Mouse (Mus musculus) fibroblast of lung, adult 2 months (primary cell): Measurements from ENCODE around the gene Mif.
"Not testable (repeated sequence)": the region's sequence is repeated elsewhere in the genome, so short reads cannot be mapped to it uniquely, and the experiment has no call there.

Experiments
- DNase-seq: peaks from one replicate; pipeline ENCODE4 v3.0.0-alpha.2; 2011; ENCODE audit warnings: low read depth

The Mif gene

DNA sequence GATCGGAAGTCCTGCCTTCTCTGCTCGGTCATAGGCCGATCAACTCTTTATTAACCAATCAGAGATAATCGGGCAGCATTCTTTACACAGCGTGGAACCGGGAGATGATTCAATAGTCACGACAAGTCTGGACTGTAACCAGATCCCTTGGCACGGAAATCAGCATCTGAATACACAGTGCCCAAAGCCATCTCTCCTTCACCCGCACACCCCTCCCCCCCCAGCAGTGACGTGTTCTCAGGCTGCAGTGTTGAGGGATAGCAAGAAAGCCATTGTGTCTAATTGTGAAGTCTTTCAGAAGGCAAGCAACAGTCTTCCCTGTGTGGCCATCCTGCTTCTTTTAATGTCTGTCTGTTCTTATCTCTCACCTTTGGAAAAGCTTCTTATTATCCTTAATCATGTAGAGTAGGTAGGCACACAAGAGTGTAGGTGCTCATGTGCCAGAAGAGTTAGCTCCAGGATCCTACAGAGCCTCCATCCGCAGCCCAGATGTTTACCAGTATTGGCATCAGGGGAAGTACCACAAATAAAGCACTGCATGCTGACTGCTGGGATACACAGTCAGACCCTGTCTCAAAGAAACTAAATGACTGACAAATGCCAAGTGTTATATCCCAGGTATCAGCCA is 13.0 kb upstream of the Mif start:
- DNase-seq, result peak; percentile 80

DNA sequence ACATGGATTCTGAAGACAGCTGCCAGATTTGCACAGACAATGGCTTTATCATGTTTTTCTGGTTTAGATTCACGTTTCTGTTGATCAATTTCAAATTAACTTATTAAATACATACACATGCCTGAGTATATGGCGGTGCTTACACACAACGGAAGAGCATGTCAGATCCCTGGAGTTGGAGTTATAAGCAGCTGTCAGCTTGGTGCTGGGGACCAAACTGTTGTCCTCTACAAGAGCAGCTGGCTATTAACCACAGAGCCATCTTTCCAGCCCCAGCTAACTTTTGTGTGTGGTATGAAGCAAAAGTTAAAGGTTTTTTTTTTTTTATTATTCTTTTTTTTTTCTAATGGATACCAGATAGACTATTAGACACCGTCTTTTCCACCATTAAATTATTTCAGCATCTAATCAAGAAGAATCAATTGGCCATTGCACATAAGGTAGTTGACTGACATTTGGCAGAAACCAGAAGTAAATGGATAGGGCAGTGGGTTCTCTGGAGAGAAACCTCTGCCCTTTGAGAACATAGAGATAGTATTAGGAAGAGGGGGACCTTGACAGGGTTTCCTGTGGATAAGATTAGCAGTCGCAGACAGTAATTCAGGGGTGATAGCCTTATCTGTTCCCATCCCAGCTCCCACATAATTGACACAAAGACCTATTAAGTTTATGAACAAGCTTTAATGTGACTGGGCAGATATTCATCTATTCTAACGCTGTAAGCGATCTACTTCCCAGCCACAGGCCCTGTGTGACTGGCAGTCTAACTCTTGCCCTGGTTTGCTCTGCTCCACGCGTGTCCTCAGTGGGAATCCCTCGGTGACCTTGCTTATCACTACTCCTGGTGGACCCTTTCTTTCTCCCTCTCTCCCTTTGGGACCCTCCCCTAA is 12.2 kb upstream of the Mif start:
- DNase-seq, result no peak

DNA sequence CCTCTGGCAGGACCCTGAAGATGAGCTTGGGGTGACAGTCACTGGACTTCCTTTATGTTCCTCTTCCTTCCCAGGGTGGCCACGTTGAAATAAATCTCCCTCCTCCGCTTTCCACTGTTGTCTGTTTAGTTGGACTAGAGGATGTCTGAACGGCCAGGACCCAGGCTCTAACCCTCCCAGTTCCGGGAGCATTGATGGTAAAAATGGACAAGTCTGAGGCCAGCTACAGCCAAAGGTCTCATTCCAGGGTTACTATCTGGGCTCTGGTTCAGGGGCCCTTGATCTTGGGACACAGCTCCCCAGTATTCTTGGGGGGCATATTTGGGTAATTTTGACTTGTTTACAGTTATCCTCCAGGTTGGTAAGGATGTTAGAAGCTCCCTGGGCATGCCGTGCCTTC is 1.5 kb upstream of the Mif start:
- DNase-seq, result no peak

DNA sequence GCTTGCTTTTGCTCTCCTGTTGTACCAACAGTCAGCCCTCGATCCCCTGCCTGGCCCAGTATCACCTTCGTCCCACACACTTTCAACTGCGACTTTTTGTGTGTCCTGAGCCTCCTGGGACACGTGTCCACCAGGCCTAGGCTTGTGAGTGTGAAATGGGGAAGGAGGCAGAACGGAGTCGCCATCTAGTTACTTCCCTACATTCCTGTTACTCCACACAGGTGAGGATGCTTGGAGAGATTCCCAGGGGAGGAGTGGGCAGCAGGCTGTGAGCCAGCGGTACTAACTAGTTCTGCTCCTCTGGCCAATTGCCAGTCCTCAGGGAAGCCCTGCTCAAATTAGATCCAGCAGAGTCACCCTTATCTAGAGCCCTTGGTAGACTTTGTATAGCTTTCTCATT is 706 bp upstream of the Mif start:
- DNase-seq, result no peak

DNA sequence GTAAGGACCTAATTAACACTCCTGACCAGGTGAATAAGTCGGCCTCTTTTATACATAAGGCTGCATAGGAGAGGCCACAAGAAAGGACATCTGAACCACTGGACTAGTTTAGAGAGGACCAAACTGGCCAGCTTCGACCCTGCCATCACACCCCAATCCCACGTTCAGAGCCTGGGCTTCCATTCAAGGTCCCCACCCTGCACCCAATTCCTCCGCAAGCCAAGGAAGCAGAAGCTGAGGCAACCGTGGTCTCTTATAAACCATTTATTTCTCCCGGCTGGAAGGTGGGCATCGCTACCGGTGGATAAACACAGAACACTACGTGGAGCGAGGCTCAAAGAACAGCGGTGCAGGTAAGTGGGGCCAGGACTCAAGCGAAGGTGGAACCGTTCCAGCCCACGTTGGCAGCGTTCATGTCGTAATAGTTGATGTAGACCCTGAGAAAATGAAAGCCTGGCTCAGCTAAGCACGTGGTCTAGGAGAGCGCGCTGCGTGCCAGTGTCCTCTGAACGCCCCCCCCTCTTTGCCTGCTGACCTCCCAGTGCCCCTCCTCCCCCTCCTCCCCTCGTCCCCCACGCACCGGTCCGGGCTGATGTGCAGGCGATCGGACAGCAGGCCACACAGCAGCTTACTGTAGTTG is 813 bp downstream of the Mif start:
- peak; percentile 36 for DNase-seq

DNA sequence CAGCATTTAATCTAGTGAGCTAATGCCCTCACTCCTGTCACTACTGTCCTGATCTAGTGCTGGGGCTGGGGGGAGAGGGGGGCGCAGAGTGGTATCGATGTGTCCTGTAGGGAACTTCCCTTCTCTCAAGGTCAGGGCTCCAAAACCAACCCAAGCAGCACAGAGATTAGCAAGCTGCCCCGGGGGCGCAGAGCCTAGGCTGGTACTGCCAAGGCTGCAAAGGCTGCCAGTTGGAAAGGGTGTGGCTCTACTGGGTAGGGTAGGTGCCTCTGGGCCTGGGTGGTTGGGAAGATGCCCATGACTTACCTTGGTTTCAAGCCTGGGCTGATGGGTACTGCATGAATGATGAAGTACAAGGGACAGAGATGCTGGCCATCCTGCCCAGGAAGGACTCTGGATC is 2.4 kb downstream of the Mif start:
- no peak for DNase-seq

DNA sequence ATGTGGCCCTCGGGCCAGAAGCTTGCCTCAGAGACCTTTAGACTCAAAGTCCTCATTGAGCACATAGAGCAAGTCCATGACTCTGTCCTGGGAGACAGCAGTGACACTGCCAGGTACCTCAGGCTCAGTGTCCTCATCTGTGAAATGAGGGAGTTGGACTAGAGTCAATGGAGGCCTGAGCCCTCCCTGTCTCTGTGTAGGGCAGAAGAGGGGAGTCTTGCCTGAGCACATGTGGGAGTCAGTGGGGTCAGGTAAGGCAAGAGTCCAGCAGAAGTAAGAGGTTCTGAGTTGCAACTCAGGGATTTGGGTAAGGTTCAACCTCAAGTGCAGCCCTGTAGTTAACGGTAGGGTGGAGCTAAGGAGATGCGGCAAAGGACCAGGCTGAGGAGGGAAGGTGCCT is 3.1 kb downstream of the Mif start:
- no peak for DNase-seq

DNA sequence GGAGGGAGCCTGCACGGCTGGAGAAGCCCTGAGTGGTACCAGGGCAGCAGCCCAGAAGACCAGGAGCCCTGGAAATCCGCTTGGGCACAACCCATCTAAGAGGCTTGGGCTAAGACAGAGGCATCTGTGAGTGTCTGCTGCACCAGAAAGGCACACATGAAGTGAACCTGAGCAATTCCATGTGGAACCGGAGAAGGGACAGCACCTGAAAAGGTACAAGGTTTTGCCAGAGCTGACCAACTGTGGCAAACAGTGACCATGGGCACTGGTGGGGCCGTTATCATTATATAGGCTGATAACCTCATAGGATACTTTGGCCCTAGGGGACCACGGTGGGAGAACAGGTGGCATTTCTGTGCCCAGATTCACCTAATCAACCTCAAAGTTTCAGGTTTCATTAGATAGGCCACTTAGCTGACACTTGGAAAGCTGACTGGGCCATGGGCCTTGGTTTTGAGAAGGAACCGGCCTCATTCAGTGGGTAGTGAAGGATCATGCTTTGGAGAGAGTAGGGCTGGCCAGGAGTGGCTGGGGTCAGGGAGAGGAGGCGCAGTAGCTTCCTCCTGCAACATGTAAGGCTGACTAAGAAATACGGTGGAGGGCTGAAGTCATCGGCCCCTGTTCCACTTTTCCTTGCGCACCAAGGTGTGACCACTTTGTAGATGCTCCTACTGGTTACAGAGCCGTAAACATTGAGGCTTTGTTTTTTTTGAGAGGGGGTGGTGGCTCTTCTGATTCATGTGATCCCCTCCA is 3.7 kb downstream of the Mif start:
- no peak for DNase-seq

DNA sequence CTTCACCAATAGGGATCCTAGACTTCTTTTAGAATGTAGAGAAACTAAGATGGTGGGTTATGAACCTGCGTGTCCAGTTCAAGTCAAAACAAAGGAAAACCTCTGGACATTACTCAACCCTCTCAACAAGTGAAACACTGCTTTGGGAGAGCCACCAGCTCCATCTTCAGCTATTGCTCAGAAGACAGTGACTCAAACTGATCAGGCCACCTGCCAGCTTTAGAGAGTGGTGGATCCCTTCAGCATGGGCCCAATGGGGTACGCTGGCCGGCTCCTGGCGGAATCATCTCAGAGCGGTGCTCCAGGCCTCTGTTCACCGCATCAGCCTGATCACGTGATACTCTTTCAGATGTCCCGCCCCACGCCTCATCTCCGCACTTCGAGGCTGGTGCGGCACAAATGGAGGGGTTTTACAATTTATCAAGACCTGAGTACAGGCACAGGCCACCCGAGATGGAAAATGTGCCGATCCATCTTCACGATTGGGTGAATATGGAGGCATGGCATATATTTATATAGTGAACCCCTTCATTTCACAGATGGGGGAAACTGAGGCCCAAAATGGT is 4.5 kb downstream of the Mif start:
- no peak for DNase-seq

DNA sequence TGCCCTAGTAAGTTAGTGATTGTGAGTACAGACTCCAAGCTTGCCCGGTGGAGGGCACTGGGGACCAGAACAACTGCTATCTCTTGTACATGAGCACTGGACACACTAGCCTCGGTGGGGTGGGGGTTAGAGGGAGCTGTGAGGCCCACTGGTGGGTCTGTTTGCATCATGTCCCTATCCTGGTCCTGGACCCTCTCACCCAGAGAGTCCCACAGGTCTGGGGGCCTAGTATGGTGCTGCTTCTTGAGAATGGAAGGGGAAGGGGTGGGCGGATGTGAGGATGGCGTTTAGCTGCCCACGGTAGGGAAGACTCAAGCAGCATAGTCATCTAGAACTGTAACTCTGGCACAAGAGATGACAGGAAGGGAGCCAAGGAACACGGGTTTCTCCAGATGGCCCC is 5.2 kb downstream of the Mif start:
- DNase-seq, result no peak

DNA sequence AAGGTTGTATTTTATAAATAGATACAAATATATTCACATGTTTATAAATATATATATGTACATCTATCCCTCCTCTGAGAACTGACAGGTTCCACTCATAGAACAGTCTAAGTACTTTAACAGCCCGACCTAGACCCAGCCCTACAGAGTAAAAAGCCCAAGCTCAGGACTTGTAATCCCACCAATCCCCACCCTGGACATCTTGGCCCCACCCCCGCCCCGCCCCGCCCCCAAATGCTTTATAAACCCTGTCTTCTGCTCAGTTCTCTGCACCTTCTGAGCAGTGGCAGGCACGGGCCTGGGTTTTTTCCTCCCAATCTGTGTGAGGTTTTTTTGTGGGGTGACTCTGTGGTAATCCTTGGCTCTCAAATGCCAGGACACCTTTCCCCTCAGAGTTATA is 5.9 kb downstream of the Mif start:
- no peak for DNase-seq

DNA sequence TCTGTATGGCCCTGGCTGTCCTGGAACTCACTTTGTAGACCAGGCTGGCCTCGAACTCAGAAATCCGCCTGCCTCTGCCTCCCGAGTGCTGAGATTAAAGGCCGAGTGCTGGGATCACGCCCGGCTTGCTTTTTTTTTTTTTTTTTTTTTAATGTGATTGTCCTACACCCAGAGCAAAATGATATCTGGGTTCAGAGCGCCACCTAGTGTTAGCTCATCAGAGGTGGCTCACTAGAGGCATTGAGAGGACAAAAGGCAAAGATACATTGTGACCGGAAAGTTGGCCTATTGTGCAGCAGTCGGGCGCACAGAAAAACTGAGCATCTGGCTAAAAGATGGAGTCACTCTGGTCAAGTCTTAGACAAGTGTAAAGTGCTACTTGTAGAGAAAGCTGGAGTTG is 6.6 kb downstream of the Mif start:
- no peak for DNase-seq

DNA sequence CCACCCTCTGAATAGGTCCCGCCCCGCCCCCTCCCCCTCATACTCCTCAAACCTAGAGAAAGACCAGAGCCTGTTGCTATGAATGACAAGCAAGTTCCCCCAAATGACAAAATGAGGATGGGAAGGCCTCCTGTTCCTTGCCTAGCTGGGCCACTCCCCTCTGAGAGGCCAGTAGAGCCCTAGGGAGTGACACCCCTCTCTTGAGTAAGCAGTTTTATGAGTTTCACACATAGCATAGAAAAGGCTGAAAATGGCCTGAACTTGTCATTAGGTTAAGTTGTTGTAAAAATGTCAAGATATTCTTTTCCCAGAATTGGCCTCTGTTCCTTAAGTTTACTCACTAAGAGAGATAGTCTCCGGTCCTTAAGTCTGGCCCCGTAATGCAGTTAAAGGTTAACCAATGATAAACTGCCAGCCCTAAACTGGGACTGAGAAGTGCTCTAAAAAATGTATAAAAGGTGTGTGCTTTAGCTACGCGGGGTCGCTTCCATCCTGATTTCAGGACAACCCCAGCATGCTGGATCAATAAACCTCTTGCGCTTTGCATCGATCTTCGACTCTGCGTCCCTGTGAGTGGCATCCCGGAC is 7.4 kb downstream of the Mif start:
- no peak for DNase-seq

DNA sequence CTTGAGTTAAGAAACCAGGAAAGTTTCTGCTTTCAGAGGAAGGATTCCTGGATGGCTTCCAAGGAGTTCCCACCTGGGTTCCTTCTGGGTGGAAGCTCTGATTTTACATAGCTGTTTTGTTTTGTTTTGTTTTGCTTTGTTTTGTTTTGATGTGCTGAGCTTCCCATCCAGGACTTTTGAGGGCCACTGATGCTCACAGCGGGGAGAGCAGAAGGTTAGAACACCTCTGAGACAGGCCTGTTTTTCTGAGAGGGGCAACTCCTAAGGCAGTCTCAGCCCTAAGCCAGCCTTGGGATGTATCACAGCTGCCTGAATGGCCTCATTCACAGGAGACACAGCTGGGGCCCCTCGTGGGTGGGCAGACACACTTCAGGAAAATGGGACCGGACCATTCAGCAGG is 8.4 kb downstream of the Mif start:
- DNase-seq, result no peak

DNA sequence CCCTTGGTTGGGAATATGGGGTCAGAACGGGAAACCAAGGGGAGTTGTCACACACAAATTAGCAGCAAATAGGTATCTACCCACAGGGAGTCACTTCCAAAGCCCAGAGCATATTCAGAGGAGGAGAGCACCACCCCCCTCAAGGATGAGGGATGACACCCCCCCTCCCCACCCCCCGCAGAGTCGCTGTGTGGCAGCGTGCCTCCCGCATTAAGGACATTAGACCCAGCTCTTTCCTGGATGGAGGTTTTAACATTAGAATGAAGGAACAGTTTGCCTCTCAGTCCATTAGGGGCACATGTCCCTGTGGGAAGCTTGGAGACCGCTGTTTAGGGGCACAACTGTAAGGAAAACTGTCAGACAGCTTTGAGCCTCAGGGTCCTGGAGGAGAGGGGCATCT is 9.0 kb downstream of the Mif start:
- DNase-seq, result no peak

DNA sequence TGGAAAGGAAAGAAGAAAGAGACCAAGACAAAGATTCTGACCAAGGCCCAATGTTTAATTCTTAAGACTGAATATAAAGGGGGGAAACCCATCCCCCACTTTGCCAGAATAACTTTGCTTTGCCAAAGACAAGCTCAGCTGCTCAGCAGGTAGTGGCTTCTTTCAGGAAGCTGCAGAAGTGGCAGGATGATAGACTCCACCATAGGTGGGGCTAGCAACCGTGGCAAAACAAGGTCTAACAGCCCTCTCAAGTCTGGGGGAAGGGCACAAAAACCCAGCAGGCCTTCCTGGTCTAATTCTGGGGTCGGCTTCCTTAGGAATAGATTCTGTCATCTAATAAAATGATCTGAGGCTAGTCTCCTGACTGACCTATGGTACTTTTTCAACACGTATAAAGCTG is 11.7 kb downstream of the Mif start:
- no peak for DNase-seq

DNA sequence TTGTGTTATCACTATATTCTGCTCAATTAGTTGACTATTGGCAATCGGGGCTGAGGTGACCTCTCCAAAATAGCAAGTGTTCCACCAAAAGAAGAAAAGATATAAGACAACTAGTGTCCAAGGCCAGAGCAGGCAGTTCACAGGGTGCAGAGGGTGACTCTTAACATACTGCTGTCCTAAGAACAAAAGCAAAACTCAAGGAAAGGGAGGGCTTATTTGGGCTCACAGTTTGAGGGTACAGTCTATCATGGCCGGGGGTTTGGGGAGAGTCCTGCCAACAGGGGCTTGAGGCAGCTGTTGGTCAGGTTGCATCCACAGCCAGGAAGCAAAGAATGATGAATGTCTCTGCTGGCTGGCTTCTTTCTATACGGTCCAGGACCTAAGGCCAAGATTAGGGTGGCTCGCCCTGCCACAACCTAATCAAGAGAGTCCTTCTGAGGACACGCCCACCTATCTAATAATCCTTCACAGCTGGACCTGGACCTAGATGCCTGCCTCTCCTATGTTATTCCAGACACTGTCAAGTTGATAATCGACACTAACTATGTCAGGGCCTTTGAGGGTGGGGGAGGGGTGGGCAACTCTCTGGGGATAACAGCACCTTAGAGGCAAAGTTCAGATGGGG is 14.6 kb downstream of the Mif start:
- no peak for DNase-seq

DNA sequence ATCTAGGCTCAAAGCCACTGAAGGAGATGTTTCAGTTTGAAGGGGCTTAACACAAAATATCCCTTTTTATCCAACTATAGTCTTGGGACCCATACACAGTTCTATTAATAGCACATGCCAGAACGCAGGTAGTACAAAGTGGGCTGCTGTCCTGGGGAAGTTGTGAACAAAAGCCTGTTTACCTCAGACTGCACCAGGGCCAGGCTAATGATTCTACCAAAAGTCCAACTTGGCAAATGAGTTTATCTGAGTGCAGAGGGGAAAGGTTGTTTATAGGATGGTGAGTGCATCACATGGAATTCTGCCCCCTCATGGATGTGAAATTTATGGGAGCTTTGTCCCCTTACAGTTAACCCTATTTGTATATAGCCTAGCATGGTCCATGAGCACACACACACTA is 15.2 kb downstream of the Mif start:
- DNase-seq, result no peak

DNA sequence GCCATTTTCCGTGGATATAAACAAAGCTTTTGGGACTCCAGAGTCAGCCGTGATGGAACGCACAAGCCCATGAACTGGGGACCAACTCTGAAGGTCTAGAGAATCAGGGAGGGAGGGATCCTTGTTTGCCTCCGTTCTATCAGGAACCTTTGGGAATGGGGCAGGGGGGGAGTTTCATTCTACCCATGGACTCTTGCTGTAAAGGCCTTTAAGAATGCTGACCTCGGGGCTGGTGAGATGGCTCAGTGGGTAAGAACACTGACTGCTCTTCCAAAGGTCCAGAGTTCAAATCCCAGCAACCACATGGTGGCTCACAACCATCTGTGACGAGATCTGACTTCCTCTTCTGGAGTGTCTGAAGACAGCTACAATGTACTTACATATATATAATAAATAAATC is 16.1 kb downstream of the Mif start:
- not testable (repeated sequence) for DNase-seq

DNA sequence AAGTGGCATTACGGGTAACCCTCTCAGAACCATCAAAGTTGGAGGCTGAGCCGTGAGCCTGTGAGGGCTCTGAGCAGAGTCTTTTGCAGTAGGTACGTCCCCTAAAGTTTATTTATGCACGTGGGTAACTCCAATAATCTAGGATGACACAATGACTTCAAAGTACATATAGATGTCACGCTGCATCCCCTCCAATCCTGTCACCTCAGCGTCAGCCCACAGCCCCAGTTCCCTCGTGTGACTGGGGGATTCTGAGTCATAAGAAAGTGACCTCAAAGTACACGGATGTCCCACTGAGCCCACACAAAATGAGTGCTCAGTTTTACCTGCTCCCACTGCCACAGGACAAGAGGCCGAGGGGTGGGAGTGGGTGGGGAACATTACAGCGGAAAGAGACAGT is 20.9 kb downstream of the Mif start:
- no peak for DNase-seq

DNA sequence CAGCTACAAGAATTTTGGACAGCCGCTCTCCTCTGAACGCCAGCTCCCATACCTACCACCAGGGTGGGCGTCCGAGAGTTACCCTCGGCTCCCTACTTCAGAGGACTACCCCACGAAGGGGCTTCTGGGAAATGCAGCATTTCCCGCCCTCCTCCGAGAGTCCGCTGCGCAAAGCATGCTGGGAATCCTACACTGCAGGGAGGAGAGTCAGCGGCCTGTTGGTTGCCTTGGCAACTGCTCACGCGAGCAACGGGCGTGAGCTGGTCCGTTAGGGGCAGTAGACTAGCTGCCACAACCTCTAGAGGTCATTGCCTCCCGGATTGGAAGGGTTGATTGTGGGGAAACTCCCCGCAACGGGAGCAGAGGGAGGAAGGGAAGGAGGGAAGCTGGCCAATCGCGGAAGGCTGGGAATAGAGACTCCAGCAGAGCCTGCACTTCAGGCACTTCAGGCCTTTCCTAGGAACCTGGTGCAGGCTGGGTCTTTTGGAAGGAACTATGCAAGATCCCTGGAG is 22.7 kb downstream of the Mif start, which contains the start of gene Gstt2:
Gstt2 (minus strand) TSS at position 177 of the 512 bp plus-strand sequence.
- peak; percentile 96 for DNase-seq
